Mouse (Mus musculus) adipose tissue, adult 10 weeks (tissue): ENCODE measurements around the gene Cmss1. TPM values are rescaled to one million over a fixed set of nuclear protein-coding genes. Genes with fewer than 3 reads are reported as not detected.

Experiments used
- polyA plus RNA-seq: library from polyadenylated mRNA; stranded (reverse); fragments of 350-450 nt; fragmentation: Illumina TruSeq; extraction: RNeasy Lipid Tissue Mini Kit (QIAGEN cat#74804); gene quantifications from one replicate; pipeline ENCODE4 v1.2.3, GENCODE M21; 2014; ENCODE audit warnings: low read depth, low replicate concordance

Gene Cmss1
- polyA plus RNA-seq = 15.5 TPM

DNA sequence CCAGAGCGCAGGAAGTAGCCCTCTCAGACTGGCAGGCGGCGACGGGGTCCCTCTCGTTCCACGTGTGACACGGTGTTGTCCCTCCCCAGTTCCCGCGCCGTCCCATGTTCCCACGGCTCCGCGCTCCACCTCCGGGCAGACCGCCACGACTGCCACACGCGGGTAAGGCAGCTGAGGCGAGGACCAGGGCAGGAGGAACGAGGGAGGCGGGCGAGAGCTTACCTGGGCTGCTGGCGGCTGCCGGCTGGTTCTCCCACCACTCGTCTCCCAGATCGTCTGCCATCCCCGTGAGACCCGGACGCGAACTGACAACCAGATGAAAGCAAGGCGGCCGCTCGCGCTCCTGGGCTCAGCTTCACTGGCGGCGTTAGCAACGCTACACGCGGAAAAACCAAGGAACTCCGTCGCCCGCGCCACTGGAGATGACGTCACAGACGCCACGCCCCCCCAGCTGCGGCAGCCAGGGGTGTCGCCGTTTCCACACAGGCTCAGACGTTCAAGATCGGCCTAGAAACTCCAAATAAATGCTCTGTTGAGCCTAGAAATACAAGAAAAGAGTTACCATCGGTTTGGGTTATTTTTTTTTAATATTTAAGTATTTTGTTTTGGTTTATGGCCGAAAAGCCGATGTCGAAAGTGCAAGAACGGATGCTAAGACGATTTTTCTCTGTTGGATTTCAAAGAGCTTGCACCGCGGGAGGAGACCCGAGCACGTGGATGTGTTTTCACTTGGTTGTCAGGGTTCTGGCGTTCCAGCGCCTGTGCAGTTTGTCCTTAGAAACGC, at the start of gene Cmss1:
TSS of gene Cmss1 (minus strand) at position 421 of the 784 bp plus-strand sequence.

DNA sequence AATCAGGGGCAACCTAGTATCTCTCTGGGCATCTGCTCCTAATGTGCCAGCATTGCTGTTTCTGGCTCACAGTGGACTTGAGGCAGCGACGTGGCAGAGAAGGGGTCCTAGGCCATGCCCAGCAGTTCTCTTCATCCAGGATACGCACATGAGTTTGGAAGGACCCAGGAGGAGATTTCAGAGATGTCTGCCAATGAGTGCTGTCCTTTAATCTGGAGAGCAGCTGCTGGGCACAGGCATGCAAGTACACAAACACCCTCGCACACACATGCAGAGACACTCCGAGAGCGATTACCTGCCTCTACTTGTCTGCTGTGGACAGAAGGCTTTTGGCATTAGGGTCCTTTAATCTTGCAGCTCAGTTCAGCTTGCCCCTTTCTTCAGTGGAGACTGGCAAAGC, 253.9 kb downstream of the Cmss1 start, which contains the start of gene Filip1l:
TSS of gene Filip1l (plus strand) at position 343 of the 400 bp plus-strand sequence.

DNA sequence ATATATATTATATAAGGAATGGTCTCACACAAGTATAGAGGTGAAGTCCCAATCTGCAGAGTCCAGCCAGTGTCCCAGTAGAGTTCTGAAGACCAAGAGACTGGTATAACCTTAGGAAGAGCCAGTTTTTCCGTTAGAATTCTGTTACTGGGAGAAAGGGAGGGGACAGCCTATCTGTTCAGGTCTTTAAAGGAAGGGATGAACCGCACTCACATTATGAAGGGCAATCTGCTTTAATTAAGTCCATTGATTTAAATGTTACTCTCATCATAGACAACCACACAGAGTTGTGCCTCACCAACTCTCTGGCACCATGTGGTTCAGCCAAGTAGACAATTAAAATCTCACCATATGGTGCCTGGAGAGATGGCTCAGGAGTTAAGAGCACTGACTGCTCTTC, 313.9 kb downstream of the Cmss1 start, which contains the start of gene Tmem30c:
TSS of gene Tmem30c (minus strand) at position 101 of the 400 bp plus-strand sequence.

Other genes with a start within 250 kb of the Cmss1 start
- 3.9 TPM for gene Col8a1, start 147.9 kb upstream of the Cmss1 start, polyA plus RNA-seq